Mouse (Mus musculus) right cerebral cortex, adult 18-20 months (tissue): ENCODE results near the gene Vmn1r73.

Source experiments
- DNase-seq: peaks from one replicate; pipeline ENCODE4 v3.0.0; 2022; ENCODE audit warnings: mixed read lengths

Vmn1r73 gene

GRCm38 (mm10) chr7:11729966-11730365 lies at the start of gene Vmn1r73:
Gene Vmn1r73 (plus strand): TSS chr7:11730266.
- no peak for DNase-seq
